Mouse (Mus musculus): ENCODE data around the gene Pdrg1. TPM values are rescaled to one million over a fixed set of nuclear protein-coding genes. Genes with fewer than 3 reads are reported as not detected.

The Pdrg1 gene
- total RNA-seq, 1 experiment, result 52.2 TPM

DNA sequence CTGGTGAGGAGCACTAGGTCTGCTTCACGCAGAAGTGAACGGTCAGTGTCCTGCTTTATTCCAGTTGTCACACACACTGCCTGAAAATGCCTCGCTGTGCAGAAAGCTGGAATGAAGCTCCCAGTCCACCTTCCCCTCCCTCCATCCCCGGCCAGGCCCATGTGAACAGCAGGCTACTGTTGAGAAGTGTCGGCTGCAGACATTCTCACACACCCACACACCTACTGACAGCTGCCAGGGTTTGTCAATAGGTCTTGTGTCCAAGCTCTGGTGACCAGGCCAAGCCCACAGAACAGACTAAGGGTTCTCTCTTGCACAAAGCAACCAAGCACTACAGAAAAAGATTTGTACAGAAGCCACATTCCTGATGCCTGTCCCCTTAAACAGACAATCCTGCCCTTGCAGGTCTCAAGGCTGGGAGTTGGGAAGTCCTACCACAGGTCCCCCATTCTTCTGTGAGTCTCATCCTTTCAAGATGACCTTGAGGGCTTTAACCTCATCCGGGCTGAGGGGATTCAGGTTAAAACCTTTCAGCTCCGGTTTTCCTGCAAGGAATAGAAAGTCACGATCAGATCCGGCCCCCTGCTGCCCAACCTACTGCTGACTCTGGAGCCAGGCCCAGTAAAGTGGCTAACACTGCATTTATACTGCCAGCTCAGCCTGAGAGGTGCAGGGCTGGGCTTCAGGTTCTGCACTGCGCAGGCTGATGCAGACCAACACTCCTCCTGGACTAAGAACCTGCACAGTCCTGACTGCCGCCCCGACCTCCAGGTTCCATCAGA lies 5.8 kb downstream of the Pdrg1 start:
- H3K36me3 ChIP-seq (ENCODE audit: control insufficient read depth, insufficient read depth, low read length, poor library complexity, severe bottlenecking), result peaks cover 41% of the 10 kb centered on the region
- peaks cover 0 to 5% of the 10 kb centered on the region in 2 experiments; a peak in 3 of 4 replicates for H3K4me1 ChIP-seq (ENCODE audit: control insufficient read depth in 2 of 2, insufficient read depth in 2 of 2, low read length in 2 of 2, poor library complexity in 1 of 2)
- in situ Hi-C loops (cut with MboI; ENCODE audit: low sequenced_read_pairs in 2 of 2, unreplicated experiment in 2 of 2), result no loop called here
- H3K9ac ChIP-seq (ENCODE audit: insufficient read depth, low read depth, low read length, poor library complexity, severe bottlenecking), result no peak overlapping the region
- no peak overlapping the region for H3K4me3 ChIP-seq (ENCODE audit: insufficient read depth in 1 of 2, low read depth in 1 of 2, low read length in 2 of 2, poor library complexity in 1 of 2, severe bottlenecking in 1 of 2)
- H3K27ac ChIP-seq (ENCODE audit: insufficient read depth, low read depth, low read length, poor library complexity, severe bottlenecking), result no peak overlapping the region
- TF ChIP-seq ZC3H11A (IDR thresholded peaks at IDR 0.05; ENCODE audit: borderline replicate concordance, low read depth, low read length) (no peak), MAFK (IDR thresholded peaks at IDR 0.05; ENCODE audit: insufficient read depth, low read depth, low read length) (no peak), HCFC1 (IDR thresholded peaks at IDR 0.05; ENCODE audit: borderline replicate concordance, insufficient read depth, low read length) (no peak), ZNF384 (IDR thresholded peaks at IDR 0.05; ENCODE audit: low read depth, low read length) (no peak), CHD2 (IDR thresholded peaks at IDR 0.05; ENCODE audit: low read depth, low read length) (no peak)
- DNase-seq (ENCODE audit: low read depth, low spot score), result no peak
- H3K9me3 ChIP-seq (ENCODE audit: control insufficient read depth, insufficient read depth, low read depth, low read length), result no peaks in the 10 kb centered on the region

GRCm38 (mm10) chr2:153005981-153006380 lies 9.2 kb downstream of the Pdrg1 start:
- in situ Hi-C loops (cut with MboI; ENCODE audit: low sequenced_read_pairs in 2 of 2, unreplicated experiment in 2 of 2), result no loop called here
- Histone ChIP-seq H3K27ac (ENCODE audit: insufficient read depth, low read depth, low read length, poor library complexity, severe bottlenecking) (no peak overlapping the region), H3K4me1 (ENCODE audit: control insufficient read depth in 2 of 2, insufficient read depth in 2 of 2, low read length in 2 of 2, poor library complexity in 1 of 2) (no peaks in the 10 kb centered on the region), H3K4me3 (ENCODE audit: insufficient read depth in 1 of 2, low read depth in 1 of 2, low read length in 2 of 2, poor library complexity in 1 of 2, severe bottlenecking in 1 of 2) (no peak overlapping the region), H3K36me3 (ENCODE audit: control insufficient read depth, insufficient read depth, low read length, poor library complexity, severe bottlenecking) (peaks cover 26% of the 10 kb centered on the region), H3K9ac (ENCODE audit: insufficient read depth, low read depth, low read length, poor library complexity, severe bottlenecking) (no peak overlapping the region), H3K9me3 (ENCODE audit: control insufficient read depth, insufficient read depth, low read depth, low read length) (no peaks in the 10 kb centered on the region)
- TF ChIP-seq ZC3H11A (IDR thresholded peaks at IDR 0.05; ENCODE audit: borderline replicate concordance, low read depth, low read length) (no peak), HCFC1 (IDR thresholded peaks at IDR 0.05; ENCODE audit: borderline replicate concordance, insufficient read depth, low read length) (no peak), CHD2 (IDR thresholded peaks at IDR 0.05; ENCODE audit: low read depth, low read length) (no peak), MAFK (IDR thresholded peaks at IDR 0.05; ENCODE audit: insufficient read depth, low read depth, low read length) (no peak), ZNF384 (IDR thresholded peaks at IDR 0.05; ENCODE audit: low read depth, low read length) (no peak)
- DNase-seq (ENCODE audit: low read depth, low spot score), result no peak

DNA sequence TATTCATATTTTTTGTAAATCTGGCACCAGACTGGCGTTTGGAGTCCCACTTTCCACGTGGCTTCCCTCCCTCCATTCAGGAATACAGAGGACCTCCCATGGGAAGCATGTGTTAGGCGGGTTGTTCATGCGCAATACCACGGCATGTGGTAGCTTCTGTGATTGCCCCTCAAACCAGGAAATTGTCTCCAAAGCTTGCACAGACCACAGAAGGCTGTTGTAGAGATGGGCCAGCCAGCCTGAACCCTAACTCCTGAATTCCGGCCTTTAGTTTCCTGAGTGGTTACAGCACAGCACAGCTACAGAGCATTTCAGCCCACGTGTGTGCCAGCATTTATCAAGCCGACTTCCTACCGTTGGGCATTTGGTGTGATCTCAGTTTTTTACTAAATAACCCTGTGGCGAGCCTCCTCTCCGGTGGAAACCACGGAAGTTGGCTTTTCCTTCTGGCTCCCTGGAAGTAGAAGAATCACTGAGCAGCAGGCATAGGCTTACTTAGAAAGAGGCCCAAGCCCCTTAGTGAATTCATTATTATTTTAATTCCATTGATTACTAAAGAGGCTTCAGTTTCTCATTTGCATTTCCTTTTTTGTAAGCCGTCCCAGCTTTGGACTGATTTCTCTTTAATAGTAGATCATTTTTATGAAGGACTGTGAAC lies 11.4 kb downstream of the Pdrg1 start:
- no peaks in the 10 kb centered on the region for H3K4me1 ChIP-seq (ENCODE audit: control insufficient read depth in 2 of 2, insufficient read depth in 2 of 2, low read length in 2 of 2, poor library complexity in 1 of 2)
- H3K9me3 ChIP-seq (ENCODE audit: control insufficient read depth, insufficient read depth, low read depth, low read length), result no peaks in the 10 kb centered on the region; the same call in 1 of the 2 replicates
- in situ Hi-C loops (cut with MboI; ENCODE audit: low sequenced_read_pairs in 2 of 2, unreplicated experiment in 2 of 2), result no loop called here
- TF ChIP-seq HCFC1 (IDR thresholded peaks at IDR 0.05; ENCODE audit: borderline replicate concordance, insufficient read depth, low read length), result no peak
- H3K36me3 ChIP-seq (ENCODE audit: control insufficient read depth, insufficient read depth, low read length, poor library complexity, severe bottlenecking), result peaks cover 10% of the 10 kb centered on the region
- no peak overlapping the region for H3K27ac ChIP-seq (ENCODE audit: insufficient read depth, low read depth, low read length, poor library complexity, severe bottlenecking)
- H3K4me3 ChIP-seq (ENCODE audit: insufficient read depth in 1 of 2, low read depth in 1 of 2, low read length in 2 of 2, poor library complexity in 1 of 2, severe bottlenecking in 1 of 2), result no peak overlapping the region
- H3K9ac ChIP-seq (ENCODE audit: insufficient read depth, low read depth, low read length, poor library complexity, severe bottlenecking), result no peak overlapping the region
- no peak for DNase-seq (ENCODE audit: low read depth, low spot score)

DNA sequence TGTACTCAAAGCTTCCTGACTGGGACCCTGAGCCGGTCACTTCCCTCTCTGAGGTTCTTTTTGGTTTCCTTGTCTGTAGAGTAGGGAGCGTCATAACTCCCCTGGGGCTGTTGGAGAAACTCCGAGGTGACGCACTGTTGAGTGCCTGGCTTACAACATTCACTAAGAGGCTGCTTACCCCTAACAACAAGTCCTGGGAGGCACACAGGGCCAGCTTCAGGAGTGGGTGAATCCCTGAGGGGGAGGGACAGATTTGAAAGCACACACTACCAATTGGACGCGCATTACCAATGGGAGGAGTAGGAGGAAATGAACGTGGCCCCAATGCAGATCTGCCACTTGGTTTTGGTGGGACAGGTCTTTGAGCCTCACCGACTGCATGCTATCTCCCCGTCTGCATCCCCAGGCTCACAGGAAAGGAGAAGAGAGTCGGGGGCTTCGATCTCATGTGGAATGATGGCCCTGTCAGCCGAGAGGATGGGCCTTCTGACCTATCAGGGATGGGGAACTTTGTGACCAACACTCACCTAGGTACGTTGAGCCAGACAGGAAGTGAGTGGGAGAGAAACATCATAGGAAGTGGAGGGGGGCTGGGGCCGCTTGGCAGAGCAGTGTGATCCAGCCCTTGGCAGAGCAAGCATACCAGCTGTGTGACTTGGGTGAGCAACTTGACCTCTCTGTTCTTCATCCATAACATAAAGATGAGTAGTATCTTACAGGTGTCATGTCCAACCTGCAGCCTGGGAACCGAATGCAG lies 12.6 kb downstream of the Pdrg1 start:
- H3K9ac ChIP-seq (ENCODE audit: insufficient read depth, low read depth, low read length, poor library complexity, severe bottlenecking), result no peak overlapping the region
- no peak overlapping the region for H3K27ac ChIP-seq (ENCODE audit: insufficient read depth, low read depth, low read length, poor library complexity, severe bottlenecking)
- peaks cover 5% of the 10 kb centered on the region for H3K36me3 ChIP-seq (ENCODE audit: control insufficient read depth, insufficient read depth, low read length, poor library complexity, severe bottlenecking)
- no peak overlapping the region for H3K4me3 ChIP-seq (ENCODE audit: insufficient read depth in 1 of 2, low read depth in 1 of 2, low read length in 2 of 2, poor library complexity in 1 of 2, severe bottlenecking in 1 of 2)
- DNase-seq (ENCODE audit: low read depth, low spot score), result no peak
- no peaks in the 10 kb centered on the region; the same call in 1 of the 2 replicates for H3K9me3 ChIP-seq (ENCODE audit: control insufficient read depth, insufficient read depth, low read depth, low read length)
- in situ Hi-C loops (cut with MboI; ENCODE audit: low sequenced_read_pairs in 2 of 2, unreplicated experiment in 2 of 2), result no loop called here
- H3K4me1 ChIP-seq (ENCODE audit: control insufficient read depth in 2 of 2, insufficient read depth in 2 of 2, low read length in 2 of 2, poor library complexity in 1 of 2), result no peaks in the 10 kb centered on the region
- TF ChIP-seq MAFK (IDR thresholded peaks at IDR 0.05; ENCODE audit: insufficient read depth, low read depth, low read length) (no peak), HCFC1 (IDR thresholded peaks at IDR 0.05; ENCODE audit: borderline replicate concordance, insufficient read depth, low read length) (no peak), ZNF384 (IDR thresholded peaks at IDR 0.05; ENCODE audit: low read depth, low read length) (no peak), CHD2 (IDR thresholded peaks at IDR 0.05; ENCODE audit: low read depth, low read length) (no peak), ZC3H11A (IDR thresholded peaks at IDR 0.05; ENCODE audit: borderline replicate concordance, low read depth, low read length) (no peak)
